Mouse (Mus musculus) G1E (cell line): ENCODE measurements at regions not wholly inside any gene's neighbourhood (a gene's known extent, or its start where the extent isn't known, plus 50 kb on each side); places are given as distances from the start of the nearest gene placed in this dataset.

Experiments
- CTCF ChIP-seq: IDR thresholded peaks from 2 replicates; pipeline ENCODE4 v1.5.1; 2012; ENCODE audit warnings: low read depth, low read length, inconsistent platforms, mixed read lengths
- GATA1 ChIP-seq: IDR thresholded peaks from 2 replicates; pipeline ENCODE4 v1.6.1; 2012; ENCODE audit warnings: borderline replicate concordance, low read length, inconsistent platforms, mixed read lengths
- TAL1 ChIP-seq: conservative IDR thresholded peaks from 2 replicates; pipeline ENCODE4 v1.6.1; 2012; ENCODE audit warnings: low read depth, low read length, inconsistent platforms, mixed read lengths

- TF ChIP-seq CTCF (no peak), TAL1 (no peak), GATA1 (no peak)
These were observed 134.6 kb upstream of the Rpl34 start for GRCm38 (mm10) chr3:130864783-130865182.
